Mouse (Mus musculus): ENCODE data around the gene Exosc1.

- TF ChIP-seq ZNF384 (IDR thresholded peaks at IDR 0.05; ENCODE audit: low read depth, low read length) (no peak), CHD2 (IDR thresholded peaks at IDR 0.05; ENCODE audit: low read depth, low read length) (no peak), MAFK (IDR thresholded peaks at IDR 0.05; ENCODE audit: insufficient read depth, low read depth, low read length) (no peak), ZC3H11A (IDR thresholded peaks at IDR 0.05; ENCODE audit: borderline replicate concordance, low read depth, low read length) (no peak), HCFC1 (IDR thresholded peaks at IDR 0.05; ENCODE audit: borderline replicate concordance, insufficient read depth, low read length) (no peak)
Measured at GRCm38 (mm10) chr19:41919471-41919870, 13.8 kb downstream of the Exosc1 start.
